Mouse (Mus musculus): ENCODE results near the gene Elovl5.

The Elovl5 gene

GRCm38 (mm10) chr9:77995235-77995634 is 78.1 kb downstream of the Elovl5 start:
- no peak for DNase-seq (ENCODE audit: low read depth)

- no peak for DNase-seq (ENCODE audit: low read depth)
Observed at GRCm38 (mm10) chr9:78000586-78001500, 83.7 kb downstream of the Elovl5 start.

- no peak for DNase-seq (ENCODE audit: low read depth)
Observed at GRCm38 (mm10) chr9:78003278-78003677, 86.1 kb downstream of the Elovl5 start.

GRCm38 (mm10) chr9:78005481-78005880 is 88.3 kb downstream of the Elovl5 start:
- DNase-seq (ENCODE audit: low read depth): peak; percentile 77

- DNase-seq (ENCODE audit: low read depth): peak; percentile 79
Observed at GRCm38 (mm10) chr9:78006209-78007001, 89.2 kb downstream of the Elovl5 start.

- no peak for DNase-seq (ENCODE audit: low read depth)
Observed at GRCm38 (mm10) chr9:78009382-78009781, 92.2 kb downstream of the Elovl5 start.

- peak; percentile 56 for DNase-seq (ENCODE audit: low read depth)
Observed at GRCm38 (mm10) chr9:78010187-78010586, 93.0 kb downstream of the Elovl5 start.

GRCm38 (mm10) chr9:78010707-78011106 is 93.5 kb downstream of the Elovl5 start:
- DNase-seq (ENCODE audit: low read depth): peak; percentile 73

GRCm38 (mm10) chr9:78012066-78012465 is 94.9 kb downstream of the Elovl5 start:
- DNase-seq (ENCODE audit: low read depth): no peak

- no peak for DNase-seq (ENCODE audit: low read depth)
Observed at GRCm38 (mm10) chr9:78012681-78013080, 95.5 kb downstream of the Elovl5 start.

GRCm38 (mm10) chr9:78013813-78014212 is 96.6 kb downstream of the Elovl5 start:
- peak; percentile 46 for DNase-seq (ENCODE audit: low read depth)

GRCm38 (mm10) chr9:78015816-78016215 is 98.7 kb downstream of the Elovl5 start:
- DNase-seq (ENCODE audit: low read depth): no peak

- no peak for DNase-seq (ENCODE audit: low read depth)
Observed at GRCm38 (mm10) chr9:78016288-78016687, 99.1 kb downstream of the Elovl5 start.

- no peak for DNase-seq (ENCODE audit: low read depth)
Observed at GRCm38 (mm10) chr9:78021256-78021655, 104.1 kb downstream of the Elovl5 start.

GRCm38 (mm10) chr9:78022187-78022945 is 105.2 kb downstream of the Elovl5 start:
- peak; percentile 39 for DNase-seq (ENCODE audit: low read depth)

- peak; percentile 83 for DNase-seq (ENCODE audit: low read depth)
Observed at GRCm38 (mm10) chr9:78024823-78025222, 107.7 kb downstream of the Elovl5 start.

- no peak for DNase-seq (ENCODE audit: low read depth)
Observed at GRCm38 (mm10) chr9:78027099-78027498, 109.9 kb downstream of the Elovl5 start.

GRCm38 (mm10) chr9:78030835-78031456 is 113.8 kb downstream of the Elovl5 start:
- no peak for DNase-seq (ENCODE audit: low read depth)

GRCm38 (mm10) chr9:78032930-78033329 is 115.8 kb downstream of the Elovl5 start:
- no peak for DNase-seq (ENCODE audit: low read depth)

Measured in induced T-regulatory cell, adult 2 months (primary cell).